ENCODE assay signal across 11 mouse cellular contexts in the genomic region with DNA sequence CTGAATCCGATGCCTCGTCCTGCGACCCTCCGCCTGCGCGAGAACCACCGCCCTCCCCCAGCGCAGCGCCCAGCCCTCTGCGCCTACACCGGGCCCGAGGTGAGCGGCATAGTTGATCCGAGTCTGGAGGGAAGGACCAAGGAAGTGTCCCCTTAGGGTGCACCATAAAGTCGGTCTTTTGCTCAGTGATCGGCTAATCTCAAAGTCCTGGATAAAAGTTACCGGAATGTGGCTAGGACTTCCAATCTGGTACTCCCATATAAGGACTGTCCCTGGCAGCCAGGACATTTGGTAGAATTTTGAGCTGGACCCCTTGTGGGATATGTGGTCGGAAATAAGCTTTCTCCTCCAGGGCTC. TPM values are rescaled to one million over a fixed set of nuclear protein-coding genes. Genes with fewer than 3 reads are reported as not detected.
DNase-seq lines count a peak whose midpoint lies in the region; ATAC-seq and TF ChIP-seq lines count a peak whose summit lies in the region.
"Had no signal": no experiment of that assay in that cellular context is flagged by ENCODE, and none has a peak within 500 bp of the region (broad histone marks: within the 10 kb centered on the region; RNA-seq: fewer than 3 reads in every experiment).

No protein-coding gene starts in this region.

- no peak for ATAC-seq in kidney, postnatal 0 days (replicated peaks; ENCODE audit: low FRiP score, low read depth)
- ATAC-seq in hindbrain, embryonic 11.5 days (ENCODE audit: low FRiP score), result no peak
- ATAC-seq in neural tube, embryonic 12.5 days (ENCODE audit: low FRiP score, low read depth), result no peak

- intact Hi-C loops in gastrocnemius, postnatal 36 days (cut with DNase I), result no loop called here

- no peaks in the 10 kb centered on the region for H3K27me3 ChIP-seq in kidney, postnatal 0 days (ENCODE audit: insufficient read depth, low read length)
- peaks cover 89% of the 10 kb centered on the region for H3K27me3 ChIP-seq in hindbrain, embryonic 11.5 days (ENCODE audit: control insufficient read depth, insufficient read depth, low read length)
- peaks cover 94% of the 10 kb centered on the region for H3K27me3 ChIP-seq in neural tube, embryonic 12.5 days (replicated peaks)

- H3K36me3 ChIP-seq in kidney, postnatal 0 days (ENCODE audit: insufficient read depth, low read length), result peaks cover 31% of the 10 kb centered on the region; the same call in 1 of the 2 replicates
- H3K36me3 ChIP-seq in hindbrain, embryonic 11.5 days (ENCODE audit: control insufficient read depth, insufficient read depth, low read length), result no peaks in the 10 kb centered on the region
- no peaks in the 10 kb centered on the region for H3K36me3 ChIP-seq in neural tube, embryonic 12.5 days

- no peak for TF ChIP-seq CTCF in kidney, postnatal 0 days (IDR thresholded peaks at IDR 0.05; ENCODE audit: low read depth)

- H3K4me2 ChIP-seq in kidney, postnatal 0 days (ENCODE audit: low read length), result peak overlapping the region; percentile 72
- H3K4me2 ChIP-seq in hindbrain, embryonic 11.5 days (replicated peaks; ENCODE audit: low read depth, low read length), result peak overlapping the region; percentile 25; the same call in 1 of the 2 replicates
- peak overlapping the region; percentile 72 for H3K4me2 ChIP-seq in neural tube, embryonic 12.5 days (replicated peaks)

- 9% methylated on average over 18 of the region's 18 CpGs for WGBS in kidney, postnatal 0 days
- WGBS in hindbrain, embryonic 11.5 days, result 0% methylated on average over 18 of the region's 18 CpGs
- WGBS in neural tube, embryonic 12.5 days, result under 1% methylated on average over 18 of the region's 18 CpGs

- H3K9ac ChIP-seq in kidney, postnatal 0 days (ENCODE audit: low read depth, low read length), result peak overlapping the region; percentile 85
- H3K9ac ChIP-seq in hindbrain, embryonic 11.5 days (ENCODE audit: low read depth, low read length), result no peak overlapping the region
- H3K9ac ChIP-seq in neural tube, embryonic 12.5 days, result peak overlapping the region; percentile 56

- peaks cover 4% of the 10 kb centered on the region; the same call in 1 of the 2 replicates for H3K4me1 ChIP-seq in kidney, postnatal 0 days (replicated peaks; ENCODE audit: insufficient read depth, low read length)
- peaks cover 12% of the 10 kb centered on the region for H3K4me1 ChIP-seq in hindbrain, embryonic 11.5 days (replicated peaks; ENCODE audit: control insufficient read depth, insufficient read depth, low read length)
- peaks cover 21% of the 10 kb centered on the region for H3K4me1 ChIP-seq in neural tube, embryonic 12.5 days

- no peaks in the 10 kb centered on the region for H3K9me3 ChIP-seq in kidney, postnatal 0 days (replicated peaks; ENCODE audit: low read length)
- H3K9me3 ChIP-seq in hindbrain, embryonic 11.5 days (ENCODE audit: control insufficient read depth, low read length), result no peaks in the 10 kb centered on the region
- no peaks in the 10 kb centered on the region for H3K9me3 ChIP-seq in neural tube, embryonic 12.5 days

- H3K4me3 ChIP-seq in kidney, postnatal 0 days (replicated peaks; ENCODE audit: low read depth, low read length), result peak overlapping the region; percentile 65
- peak overlapping the region; percentile 20 for H3K4me3 ChIP-seq in hindbrain, embryonic 11.5 days (ENCODE audit: low read depth, low read length)
- peak overlapping the region; percentile 46 for H3K4me3 ChIP-seq in neural tube, embryonic 12.5 days

- DNase-seq in adrenal gland, postnatal 14 days, result peak; percentile 31
- no peak for DNase-seq in adrenal gland, postnatal 4 days (ENCODE audit: low spot score in 2 of 2)
- DNase-seq in kidney, postnatal 0 days (ENCODE audit: low spot score), result no peak
- no peak for DNase-seq in kidney, postnatal 36 days
- DNase-seq in hindbrain, embryonic 11.5 days (ENCODE audit: low spot score), result peak; percentile 69
- no peak for DNase-seq in cerebellum, postnatal 10 days
- no peak for DNase-seq in gastrocnemius, postnatal 36 days
- DNase-seq: cerebellum, adult 9-11 months; gastrocnemius, postnatal 25 days had no signal

- H3K27ac ChIP-seq in kidney, postnatal 0 days, result peak overlapping the region; percentile 96
- no peak overlapping the region for H3K27ac ChIP-seq in hindbrain, embryonic 11.5 days (ENCODE audit: low read depth, low read length)
- no peak overlapping the region for H3K27ac ChIP-seq in neural tube, embryonic 12.5 days

RNA-seq across cellular contexts. Expression of a gene that starts 4.9 kb away (rescaled TPM):
- total RNA-seq in adrenal gland, postnatal 14 days (2021), result 26.3 and 28.3 TPM in 2 replicates
- 10 to 100 TPM; 63.3 TPM for total RNA-seq in adrenal gland, postnatal 4 days (2021)
- 15.6 and 22.5 TPM in 2 replicates for polyA plus RNA-seq in kidney, postnatal 0 days (2015; fragmentation: Nextera tagmentation; extraction: Ambion mirVana)
- polyA plus RNA-seq in hindbrain, embryonic 11.5 days (2014; fragmentation: Nextera tagmentation; extraction: Ambion mirVana), result 2.3 and 3.7 TPM in 2 replicates
- polyA plus RNA-seq in neural tube, embryonic 12.5 days (2016; fragmentation: Nextera tagmentation; extraction: Ambion mirVana), result 4.7 and 5.3 TPM in 2 replicates
- 1 to 10 TPM; 3.0 to 3.7 TPM for total RNA-seq in gastrocnemius, postnatal 36 days (2021)

RNA-seq across cellular contexts. Expression of a gene that starts 12.9 kb away (rescaled TPM):
- total RNA-seq in adrenal gland, postnatal 14 days (2021), result not detected in 2 replicates
- not detected for total RNA-seq in adrenal gland, postnatal 4 days (2021)
- not detected in 2 replicates for polyA plus RNA-seq in kidney, postnatal 0 days (2015; fragmentation: Nextera tagmentation; extraction: Ambion mirVana)
- polyA plus RNA-seq in hindbrain, embryonic 11.5 days (2014; fragmentation: Nextera tagmentation; extraction: Ambion mirVana), result not detected in 2 replicates
- polyA plus RNA-seq in neural tube, embryonic 12.5 days (2016; fragmentation: Nextera tagmentation; extraction: Ambion mirVana), result not detected in 2 replicates
- not detected for total RNA-seq in gastrocnemius, postnatal 36 days (2021)
- total RNA-seq: gastrocnemius, postnatal 25 days had no signal
- polyA plus RNA-seq: liver, embryonic 16.5 days had no signal

RNA-seq across cellular contexts. Expression of a gene that starts 49.0 kb away (rescaled TPM):
- total RNA-seq in adrenal gland, postnatal 14 days (2021), result not detected in 2 replicates
- not detected for total RNA-seq in adrenal gland, postnatal 4 days (2021)
- polyA plus RNA-seq in kidney, postnatal 0 days (2015; fragmentation: Nextera tagmentation; extraction: Ambion mirVana), result 0.07 and 0.09 TPM in 2 replicates
- 0.08 and 0.13 TPM in 2 replicates for polyA plus RNA-seq in hindbrain, embryonic 11.5 days (2014; fragmentation: Nextera tagmentation; extraction: Ambion mirVana)
- 0.39 and 0.61 TPM in 2 replicates for polyA plus RNA-seq in neural tube, embryonic 12.5 days (2016; fragmentation: Nextera tagmentation; extraction: Ambion mirVana)
- 1 to 10 TPM; 1.4 to 1.7 TPM for total RNA-seq in gastrocnemius, postnatal 36 days (2021)
- polyA plus RNA-seq: liver, embryonic 16.5 days had no signal

Comparison
In these comparisons a context has a peak if more than half of its experiments do, and no peak if none do; other contexts are left out.
1. DNase-seq: peak in adrenal gland, postnatal 14 days (single experiment) and hindbrain, embryonic 11.5 days (single experiment); none in adrenal gland, postnatal 4 days (0 of 2), kidney, postnatal 0 days (single experiment), kidney, postnatal 36 days (0 of 2), cerebellum, postnatal 10 days (0 of 2) and gastrocnemius, postnatal 36 days (0 of 2).
2. Peak in every context shown above with its lines, with median percentiles within 50 percentile points of each other: H3K4me2 ChIP-seq and H3K4me3 ChIP-seq.